Mouse (Mus musculus) embryo, embryonic 10.5 days (tissue): ENCODE measurements around the gene Kdm2b.

Experiments
- DNase-seq: peaks from one replicate; pipeline ENCODE4 v3.0.0-alpha.2; 2015; ENCODE audit warnings: low spot score

The Kdm2b gene

GRCm38 (mm10) chr5:122841126-122841525, 148.5 kb downstream of the Kdm2b start:
- DNase-seq: no peak

- DNase-seq: no peak
Observed at GRCm38 (mm10) chr5:122832996-122833395, 156.6 kb downstream of the Kdm2b start.

GRCm38 (mm10) chr5:122832536-122832935, 157.1 kb downstream of the Kdm2b start:
- no peak for DNase-seq

DNA sequence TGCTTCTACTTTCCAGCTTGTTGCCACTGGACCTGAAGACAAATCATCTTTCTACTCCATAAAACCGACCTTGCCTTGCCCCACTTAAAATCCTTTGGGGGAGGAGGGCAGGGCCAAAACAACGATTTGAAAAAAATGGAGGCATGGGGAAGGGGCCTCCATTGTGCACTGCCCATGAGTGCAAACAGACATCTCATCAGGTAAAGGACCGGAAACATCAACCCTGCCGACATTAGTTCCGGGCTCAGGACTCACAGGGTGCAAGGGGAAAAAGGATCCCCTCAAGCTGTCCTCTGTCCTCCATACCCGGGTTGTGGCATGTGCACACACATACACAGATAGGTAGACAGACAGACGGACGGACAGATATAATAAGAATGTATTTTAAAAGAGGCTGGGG, 164.5 kb downstream of the Kdm2b start:
- no peak for DNase-seq

DNA sequence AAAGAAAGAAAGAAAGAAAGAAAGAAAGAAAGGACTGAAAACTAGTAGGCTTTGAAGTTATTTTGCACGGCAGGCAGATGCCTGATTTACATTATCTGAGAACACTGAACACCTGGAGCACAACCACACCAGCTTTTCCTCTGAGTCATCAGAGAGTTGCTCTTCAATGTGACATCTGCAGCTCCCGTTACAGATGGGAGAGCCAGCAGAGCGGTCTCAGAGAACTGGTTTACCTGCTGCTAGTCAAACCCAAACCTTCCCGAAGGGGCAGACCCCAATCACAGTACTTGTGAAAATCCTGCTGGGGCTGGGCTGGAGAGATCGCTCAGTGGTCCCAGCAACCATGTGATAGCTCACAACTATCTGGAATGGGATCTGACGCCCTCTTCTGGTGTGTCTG, 165.2 kb downstream of the Kdm2b start:
- DNase-seq: no peak

GRCm38 (mm10) chr5:122823976-122824375, 165.6 kb downstream of the Kdm2b start:
- no peak for DNase-seq

GRCm38 (mm10) chr5:122822441-122822840, 167.2 kb downstream of the Kdm2b start:
- no peak for DNase-seq

GRCm38 (mm10) chr5:122821524-122821885, 168.1 kb downstream of the Kdm2b start:
- no peak for DNase-seq

DNA sequence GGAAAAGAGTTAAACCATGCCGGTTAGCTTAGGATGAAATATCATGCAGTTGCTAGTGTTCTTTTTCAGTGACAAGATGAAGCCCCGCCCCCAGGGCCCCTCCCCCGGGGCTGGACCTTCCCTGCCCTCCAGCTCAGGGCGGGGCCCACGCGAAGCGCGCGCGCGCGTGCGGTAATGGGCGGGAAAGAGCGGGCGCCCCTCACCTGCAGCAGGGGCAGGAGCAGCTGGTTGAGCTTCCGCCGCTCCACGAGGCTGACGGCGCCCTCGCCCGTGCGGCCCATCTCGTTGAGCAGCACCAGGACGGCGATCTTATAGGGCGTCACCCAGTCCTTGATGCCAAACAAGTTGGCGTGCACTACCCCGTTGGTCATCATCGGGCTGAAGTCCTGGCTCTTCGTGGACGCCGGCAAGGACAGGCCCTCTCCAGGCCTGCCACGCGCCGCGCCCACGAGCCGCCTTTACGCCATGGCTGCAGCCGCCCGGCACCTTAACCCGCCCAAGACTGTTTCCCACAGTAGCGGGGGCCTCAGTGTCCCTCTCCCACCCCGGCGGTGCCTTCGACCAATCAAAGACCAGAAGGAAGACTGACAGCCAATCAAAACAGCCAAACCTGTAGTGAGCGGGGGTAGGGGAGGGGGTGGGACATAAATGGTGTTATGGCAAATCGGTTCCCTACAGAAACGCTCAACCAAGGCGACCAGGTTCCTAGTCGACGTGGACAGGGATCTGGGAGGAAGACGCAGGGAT, 168.7 kb downstream of the Kdm2b start, which contains the start of gene Anapc5:
Gene Anapc5 (minus strand): TSS at position 563 of the 747 bp plus-strand sequence.
- DNase-seq: peak; percentile 97
